Mouse (Mus musculus) kidney, adult 8-10 months (tissue): ENCODE results near the gene Ttc33.
A peak's percentile ranks its signal among the peaks of the same experiment; 100 is the strongest.
"Not testable (repeated sequence)": the region's sequence is repeated elsewhere in the genome, so short reads cannot be mapped to it uniquely, and the experiment has no call there.

ENCODE experiments used
- DNase-seq, 2 experiments: peaks; one replicate each; pipeline ENCODE4 v3.0.0; 2022

Ttc33 gene

DNA sequence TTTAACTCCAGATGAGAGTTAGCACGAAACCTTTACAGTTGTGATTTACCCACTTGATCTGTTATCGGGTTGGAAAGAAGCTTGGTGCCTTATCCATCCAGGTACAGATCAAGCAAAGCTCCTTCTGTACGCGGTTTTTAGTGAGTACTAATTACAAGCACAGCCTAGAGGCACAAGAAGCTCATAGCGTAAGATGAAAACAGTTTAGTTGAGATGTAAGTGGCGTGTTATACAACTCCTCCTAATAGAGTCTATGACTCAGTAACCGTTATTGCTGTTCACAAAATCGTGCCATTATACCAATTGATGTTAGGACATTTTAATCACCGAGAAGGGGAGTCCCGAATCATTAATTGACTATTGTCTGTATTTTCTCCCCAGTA, 959 bp downstream of the Ttc33 start:
- DNase-seq = no peak

DNA sequence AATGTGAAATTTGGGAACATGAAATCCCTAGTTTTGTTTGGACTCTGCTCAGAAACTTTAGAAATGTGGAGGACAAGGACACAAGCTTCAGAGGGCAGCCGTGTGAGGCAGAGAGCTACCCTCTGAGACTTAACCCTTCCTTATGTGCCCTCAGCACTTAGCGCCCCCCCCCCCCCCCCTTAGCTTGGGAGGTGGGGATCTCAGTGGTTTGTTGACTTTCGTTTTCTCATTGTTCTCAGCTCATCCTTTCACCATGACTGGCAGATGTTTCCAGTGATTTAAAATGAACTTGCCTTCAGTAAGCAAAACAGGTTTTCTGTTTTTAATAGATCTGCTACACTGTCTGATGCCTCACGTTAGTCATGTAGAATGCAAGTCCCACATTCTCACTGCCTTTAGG, 1.8 kb downstream of the Ttc33 start:
- no peak for DNase-seq

DNA sequence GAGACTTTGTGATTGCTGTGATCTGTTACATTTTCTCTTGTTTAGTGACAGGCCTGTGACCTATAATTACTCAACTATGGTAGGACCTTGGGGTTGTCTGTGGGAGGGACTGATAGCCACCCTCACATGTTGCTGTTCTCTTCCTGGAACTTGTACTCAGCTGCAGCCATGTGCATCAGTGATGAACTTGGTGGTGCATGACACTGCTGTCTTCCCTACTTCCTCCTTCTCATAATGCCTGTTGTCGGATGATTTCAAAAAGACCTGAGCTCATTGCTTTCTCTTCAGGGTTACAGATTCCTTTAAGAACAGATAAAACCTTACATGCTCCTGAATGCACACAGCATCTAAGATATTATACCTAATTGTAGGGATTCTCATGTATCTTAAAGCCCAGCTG, 2.7 kb downstream of the Ttc33 start:
- DNase-seq = no peak

DNA sequence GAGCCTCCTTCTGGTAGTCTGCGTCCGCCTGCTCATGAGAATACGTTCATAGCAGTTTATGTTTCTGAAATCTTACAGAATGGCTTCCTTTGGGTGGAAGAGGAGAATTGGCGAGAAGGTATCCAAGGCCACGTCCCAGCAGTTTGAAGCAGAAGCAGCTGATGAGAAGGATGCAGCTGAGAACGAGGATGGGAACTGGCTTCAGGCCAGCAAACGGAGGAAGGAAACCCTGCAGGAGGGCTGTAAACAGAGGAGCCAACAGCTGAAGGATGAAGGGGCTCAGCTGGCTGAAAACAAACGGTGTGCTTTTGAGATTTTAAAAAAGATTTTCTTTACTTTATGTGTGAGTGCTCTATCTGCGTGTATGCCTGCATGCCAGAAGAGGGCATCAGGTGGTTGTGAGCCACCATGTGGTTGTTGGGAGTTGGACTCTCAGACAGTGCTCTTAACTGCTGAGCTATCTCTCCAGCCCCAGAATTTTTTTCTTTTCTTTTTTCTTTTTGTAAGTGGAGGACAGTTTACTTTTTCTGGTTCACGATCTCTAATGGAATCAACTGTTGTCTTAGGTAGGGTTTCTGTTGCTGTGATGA, 4.3 kb downstream of the Ttc33 start:
- DNase-seq = no peak

DNA sequence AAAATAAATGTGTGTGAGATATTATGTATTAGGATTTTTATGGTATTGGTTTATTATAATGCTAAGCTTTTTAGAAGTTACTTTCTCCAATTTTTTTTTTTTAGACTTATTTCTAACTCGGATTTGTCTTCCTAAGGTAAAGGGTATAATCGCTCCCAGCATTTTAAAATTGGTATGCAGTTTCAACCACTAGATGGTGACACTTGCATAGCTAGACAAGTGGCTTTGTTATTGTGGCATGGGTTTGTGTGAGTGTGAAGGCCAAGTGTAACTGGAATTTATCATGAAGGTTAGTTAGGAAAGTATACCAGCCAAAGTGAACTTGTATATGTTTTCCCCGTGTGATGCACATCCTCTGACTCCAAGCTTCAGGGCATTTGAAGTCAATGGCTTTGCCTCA, 8.5 kb downstream of the Ttc33 start:
- DNase-seq = peak in 1 of 2 experiments; percentile 31

DNA sequence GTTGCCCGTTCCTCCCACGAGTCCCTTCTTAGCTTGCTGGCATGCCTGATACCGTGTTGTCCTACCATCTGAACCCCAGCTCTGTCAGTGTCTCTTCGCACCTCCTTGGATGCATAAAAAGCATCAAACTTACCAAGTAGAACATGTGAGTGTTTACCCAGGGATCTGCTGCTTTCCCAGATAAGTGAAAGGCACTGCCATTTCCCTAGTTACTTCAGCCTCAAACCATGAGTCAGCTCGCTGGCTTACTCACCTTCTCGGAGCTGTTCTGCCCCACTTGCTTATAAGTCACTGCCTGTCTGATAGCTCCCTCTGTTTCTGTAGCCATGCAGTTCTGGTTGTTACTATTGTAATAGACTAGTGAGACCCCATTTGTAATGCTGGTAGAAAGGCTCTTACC, 9.1 kb downstream of the Ttc33 start:
- DNase-seq = no peak

DNA sequence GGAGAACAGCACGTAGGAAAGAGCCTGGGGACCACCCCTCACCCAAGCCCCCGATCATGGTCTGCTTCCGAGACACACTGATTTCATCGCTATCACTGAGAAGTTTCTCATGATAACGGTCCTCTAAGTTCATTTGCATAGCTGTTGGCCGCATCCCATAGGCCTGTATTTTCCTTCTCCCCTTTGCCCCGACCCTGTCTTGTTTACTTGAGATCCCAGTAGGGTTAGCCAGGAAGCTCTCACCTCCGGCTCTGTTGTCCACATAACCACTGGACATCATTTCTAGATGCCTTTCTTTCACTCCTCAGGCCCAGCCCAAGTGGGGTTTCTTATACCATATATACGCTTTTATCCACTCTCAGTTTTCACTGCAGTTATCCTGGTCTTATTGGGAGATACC, 9.6 kb downstream of the Ttc33 start:
- DNase-seq = peak in 1 of 2 experiments; percentile 24

DNA sequence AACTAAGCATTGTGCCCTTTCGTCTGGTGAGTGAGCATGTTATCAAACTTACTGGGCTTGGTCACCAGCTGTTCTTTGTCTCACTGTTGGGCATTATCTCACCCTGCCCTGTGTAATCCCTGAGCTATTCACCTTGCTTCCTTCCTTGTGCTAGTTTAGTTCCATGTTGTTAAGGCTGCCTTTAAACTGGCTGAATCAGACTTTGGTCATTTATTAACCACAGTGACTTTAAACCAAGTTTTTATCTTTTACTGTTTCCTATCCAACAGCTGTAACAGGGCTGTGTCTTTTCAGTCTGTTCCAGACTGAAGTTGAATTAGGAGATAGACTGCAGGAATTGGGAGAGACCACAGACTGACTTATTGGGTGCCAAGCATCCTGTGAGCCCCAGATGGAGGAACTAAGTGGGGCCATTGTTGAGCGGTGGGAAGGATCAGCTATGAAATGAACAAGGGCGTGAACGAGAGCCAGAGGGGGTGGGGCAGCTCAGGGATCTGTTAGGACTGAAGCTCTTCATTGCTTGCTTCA, 10.7 kb downstream of the Ttc33 start:
- DNase-seq = peak; percentile 33 to 62

DNA sequence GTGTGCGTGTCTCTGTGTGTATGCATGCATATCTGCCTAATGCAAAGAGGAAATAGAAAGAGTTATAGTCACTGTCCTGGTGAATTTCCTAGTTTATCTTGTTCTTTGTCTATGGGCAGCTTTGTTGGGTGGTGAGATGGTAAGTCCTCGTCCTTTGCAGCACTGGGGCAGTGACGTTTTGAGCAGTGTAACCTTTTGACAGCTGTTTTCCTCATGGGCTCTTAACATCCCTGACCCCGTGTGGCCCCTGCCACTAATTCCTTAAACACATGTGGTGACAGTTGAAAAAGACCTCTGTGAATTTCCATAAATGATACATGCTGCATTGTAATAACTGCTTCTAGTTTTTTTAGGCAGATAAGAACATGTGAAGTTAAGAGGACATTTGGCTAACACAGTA, 11.4 kb downstream of the Ttc33 start:
- no peak for DNase-seq

DNA sequence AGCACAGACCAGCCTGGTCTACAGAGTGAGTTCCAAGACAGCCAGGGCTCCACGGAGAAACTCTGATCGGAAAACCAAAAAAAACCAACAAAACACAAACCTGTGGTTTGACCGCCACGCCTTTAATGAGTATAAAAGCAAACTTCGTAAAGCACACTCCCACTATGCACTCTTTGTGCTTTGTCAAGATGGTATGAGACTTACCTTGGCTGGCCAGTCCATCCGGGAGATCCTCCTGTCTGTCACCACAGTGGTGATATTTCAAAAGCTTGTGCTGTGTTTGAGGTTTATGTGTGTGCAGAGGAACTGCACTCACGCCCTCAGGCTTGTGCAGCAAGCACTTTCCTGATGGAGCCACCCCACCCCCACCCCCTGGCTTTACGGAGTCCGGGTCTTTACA, 19.9 kb downstream of the Ttc33 start:
- no peak for DNase-seq

DNA sequence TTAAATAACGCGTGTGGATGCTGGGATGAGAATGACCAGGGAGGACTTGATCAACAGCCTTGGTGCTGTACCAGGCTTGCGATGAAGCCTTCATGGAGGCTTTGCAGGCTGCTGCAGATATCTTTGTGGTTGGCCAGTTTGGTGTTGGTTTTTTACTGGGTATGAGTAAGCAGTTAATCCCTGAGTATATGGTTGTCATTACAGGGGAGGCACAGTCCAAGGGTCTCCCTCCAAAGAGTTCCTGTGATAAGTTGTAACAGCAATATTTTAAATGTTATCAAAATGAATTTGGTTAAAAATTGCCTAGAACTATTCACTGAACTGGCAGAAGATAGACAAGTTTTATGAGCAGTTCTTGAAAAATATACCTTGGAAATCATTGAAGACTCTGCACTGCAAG, 23.8 kb downstream of the Ttc33 start:
- DNase-seq = no peak

DNA sequence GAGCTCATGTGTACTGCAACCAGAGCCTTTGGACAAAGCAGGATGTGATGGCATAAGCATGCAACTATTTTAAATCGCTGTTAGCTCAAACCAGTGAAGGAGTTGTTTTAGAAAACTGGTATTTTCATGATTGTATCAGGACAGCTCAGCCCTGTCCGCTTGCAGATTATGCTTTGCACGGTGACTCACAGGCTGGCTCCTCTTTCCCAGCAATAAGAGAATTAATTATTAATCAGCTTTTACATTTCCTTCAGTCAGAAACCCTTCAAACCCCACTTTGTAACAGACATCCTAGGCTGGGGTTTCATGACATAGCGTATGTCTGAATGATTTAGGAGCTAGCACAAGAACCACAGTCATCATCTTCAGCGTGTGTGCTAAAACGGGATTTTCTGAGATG, 35.2 kb downstream of the Ttc33 start:
- DNase-seq = no peak

DNA sequence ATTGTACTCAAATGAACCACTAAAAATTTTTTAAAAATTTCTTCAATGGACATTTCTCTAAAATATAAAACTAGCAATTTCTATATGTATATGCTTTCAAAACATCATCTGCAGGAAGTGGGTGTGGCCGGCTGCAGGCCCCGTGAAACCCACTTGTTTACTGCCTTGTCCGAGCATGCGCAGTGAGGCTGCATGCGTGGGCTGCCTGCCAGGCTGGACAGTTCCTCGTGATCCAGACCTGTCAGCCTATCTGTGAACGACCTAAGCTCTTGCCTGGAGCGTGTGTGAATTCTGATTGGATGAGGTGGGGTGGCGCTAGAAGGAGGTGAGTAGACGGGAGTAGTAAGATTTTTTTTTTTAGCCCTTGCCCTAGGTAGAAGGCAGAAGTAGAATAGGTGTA, 45.4 kb downstream of the Ttc33 start:
- not testable (repeated sequence) for DNase-seq

DNA sequence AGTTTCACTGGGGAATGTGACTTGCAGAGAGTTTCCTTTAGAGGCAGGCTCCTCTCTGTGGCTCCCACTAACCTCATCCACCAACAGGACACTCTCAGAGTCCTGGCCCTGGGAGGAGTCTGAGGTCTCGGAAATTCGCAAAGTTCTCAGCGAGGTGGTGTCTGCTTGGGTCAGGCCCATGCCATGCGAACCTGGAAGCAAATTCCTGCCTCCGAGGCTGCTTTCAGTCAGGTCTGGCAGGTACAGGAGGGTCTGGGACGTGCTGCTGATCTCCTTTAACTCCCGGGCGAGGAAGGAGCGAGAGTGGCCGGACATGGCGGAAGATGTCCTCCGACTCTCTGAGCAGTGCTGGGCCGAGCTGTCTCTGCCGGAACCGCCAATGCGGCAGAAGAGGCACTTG, 49.3 kb downstream of the Ttc33 start:
- DNase-seq = no peak

DNA sequence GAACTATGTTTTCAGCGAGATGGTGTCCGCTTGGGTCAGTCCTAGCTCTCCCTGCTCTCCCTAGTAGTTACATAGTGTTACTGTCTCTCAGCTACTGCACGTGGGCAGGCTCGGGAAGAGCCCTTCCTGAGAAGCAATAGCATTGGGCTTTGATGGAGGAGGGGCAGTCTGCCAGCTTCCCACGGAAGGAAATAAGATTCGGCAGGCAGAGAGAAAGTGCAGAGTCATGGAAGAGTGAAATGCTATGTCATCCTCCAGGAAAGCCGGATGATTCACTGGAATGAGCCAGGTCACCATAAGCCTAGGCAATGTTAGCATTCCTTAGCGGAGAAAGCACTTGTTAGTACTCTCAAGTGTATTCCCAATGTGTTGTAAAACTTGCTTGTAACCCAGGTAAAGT, 50.2 kb downstream of the Ttc33 start:
- DNase-seq = peak; percentile 22 to 33

DNA sequence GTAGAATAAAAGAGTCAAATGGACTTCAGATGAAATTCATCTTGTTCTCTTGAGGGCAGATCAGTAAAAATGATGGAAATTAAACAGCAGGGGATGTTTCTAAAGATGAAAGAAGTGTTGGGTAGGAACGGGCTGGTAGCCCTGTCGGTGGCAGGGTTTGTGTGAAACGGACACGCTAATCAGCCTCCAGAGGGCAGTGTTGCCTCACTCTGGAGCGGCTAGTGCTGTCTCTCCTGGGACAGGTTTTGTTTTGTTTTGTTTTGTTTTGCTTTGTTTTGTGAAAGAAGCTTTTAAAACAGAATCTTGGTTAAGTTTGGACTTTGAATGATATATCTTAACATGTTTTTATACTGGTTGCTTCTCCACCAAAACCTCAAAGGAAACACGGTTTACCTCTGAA, 51.2 kb downstream of the Ttc33 start:
- DNase-seq = peak; percentile 45 to 73

DNA sequence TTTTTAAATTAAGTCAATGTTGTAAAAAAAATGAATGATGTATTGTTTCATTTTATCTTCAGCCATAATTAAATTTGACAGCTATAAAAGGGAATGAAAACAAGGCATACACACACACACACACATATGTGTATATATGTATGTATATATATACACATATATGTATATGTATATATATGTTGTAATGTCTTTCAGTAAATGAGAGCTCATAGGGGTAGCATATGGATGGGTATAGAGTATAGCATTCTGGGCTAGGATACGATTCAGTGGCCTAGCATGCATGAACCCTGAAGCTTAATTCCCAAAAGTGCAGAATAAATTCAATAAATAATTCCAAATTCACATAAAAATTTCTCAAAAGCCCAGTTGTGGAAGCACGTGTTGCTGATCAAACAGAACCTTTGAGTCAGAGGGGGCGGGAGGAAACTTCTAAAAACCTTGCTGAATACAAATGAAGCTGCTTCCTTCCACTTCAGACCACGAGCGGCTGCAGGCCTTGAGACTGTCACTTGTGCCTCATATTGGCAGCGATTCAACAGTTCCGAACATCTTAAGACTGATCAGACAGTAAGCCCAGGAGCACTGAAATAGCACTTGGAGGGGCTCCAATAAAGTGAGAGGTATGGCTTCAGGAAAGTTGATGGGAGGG, 51.8 kb downstream of the Ttc33 start:
- no peak for DNase-seq

DNA sequence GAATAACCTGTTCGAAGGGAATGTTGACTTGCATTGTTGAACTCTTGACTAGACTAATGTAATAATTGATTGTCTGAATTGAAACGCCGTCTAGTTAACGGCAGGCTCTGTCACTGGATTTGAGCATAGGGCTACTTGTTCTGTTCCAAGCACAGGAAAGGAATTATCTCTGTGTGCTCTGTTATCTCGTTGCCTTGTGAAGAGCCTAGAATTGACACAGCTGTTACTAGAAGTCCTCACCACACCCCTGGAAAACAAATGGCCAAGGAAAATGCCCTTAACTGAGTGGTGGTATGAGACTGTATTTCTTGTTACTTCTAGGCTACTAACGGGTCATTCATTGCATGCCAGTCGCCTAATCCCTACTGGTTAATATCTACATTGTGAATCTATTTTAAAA, 52.7 kb downstream of the Ttc33 start:
- DNase-seq = no peak

DNA sequence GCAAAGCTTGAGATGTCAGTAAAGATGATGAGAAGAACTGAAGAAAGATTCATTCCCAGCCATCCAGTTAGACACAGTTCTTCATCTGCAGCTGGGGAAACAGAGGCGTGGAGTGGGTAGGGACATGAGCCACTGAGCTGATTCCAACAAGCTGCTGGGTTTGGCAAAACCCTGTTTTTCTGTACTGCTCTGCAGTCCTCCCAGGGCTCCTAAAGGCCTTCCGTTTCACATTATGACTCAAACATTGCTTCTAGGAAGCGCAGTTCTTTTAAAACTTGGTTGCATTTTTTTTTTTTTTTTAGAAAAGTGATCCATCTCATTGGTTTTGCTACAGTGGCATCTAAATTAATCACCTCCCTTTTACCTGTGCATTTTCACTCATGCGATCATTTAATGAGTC, 53.2 kb downstream of the Ttc33 start:
- DNase-seq = no peak

DNA sequence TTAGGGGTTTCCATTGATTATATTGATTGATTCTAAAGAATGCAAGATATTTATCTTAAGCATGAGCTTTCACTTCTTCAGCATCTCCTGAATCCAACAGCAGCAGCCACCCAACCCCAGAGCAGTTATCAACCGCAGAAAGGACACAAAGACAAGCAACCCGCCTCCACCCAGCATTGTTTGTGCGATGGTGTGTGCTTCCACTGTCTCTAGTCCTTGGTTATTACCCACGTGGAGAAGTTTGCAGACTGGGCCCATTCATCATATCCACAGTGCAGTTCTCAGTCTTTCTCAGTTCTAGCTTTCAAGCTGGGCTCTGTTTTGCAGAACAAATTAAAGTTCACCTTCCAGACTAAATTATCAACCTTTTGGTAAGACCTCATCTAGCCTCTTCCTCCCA, 54.0 kb downstream of the Ttc33 start:
- no peak for DNase-seq

DNA sequence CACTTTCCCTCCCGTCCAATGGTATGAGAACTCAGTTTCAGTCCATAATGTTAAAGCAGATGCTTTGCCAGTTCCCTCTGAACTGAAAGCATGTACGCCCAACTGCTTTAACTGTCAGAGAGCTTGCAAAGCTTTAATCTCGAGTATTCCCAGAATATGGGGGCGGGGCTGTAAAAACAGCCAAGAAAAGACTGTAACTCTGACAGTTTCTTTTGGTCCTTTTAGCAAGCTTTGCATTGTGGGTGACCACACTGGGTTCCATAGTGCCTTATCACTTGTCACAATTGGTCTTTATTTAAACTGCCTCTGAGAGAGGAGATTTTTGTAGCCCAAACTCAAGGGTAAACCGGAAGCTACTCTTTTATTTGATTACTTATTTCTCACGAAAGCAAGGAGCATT, 54.6 kb downstream of the Ttc33 start:
- no peak for DNase-seq

DNA sequence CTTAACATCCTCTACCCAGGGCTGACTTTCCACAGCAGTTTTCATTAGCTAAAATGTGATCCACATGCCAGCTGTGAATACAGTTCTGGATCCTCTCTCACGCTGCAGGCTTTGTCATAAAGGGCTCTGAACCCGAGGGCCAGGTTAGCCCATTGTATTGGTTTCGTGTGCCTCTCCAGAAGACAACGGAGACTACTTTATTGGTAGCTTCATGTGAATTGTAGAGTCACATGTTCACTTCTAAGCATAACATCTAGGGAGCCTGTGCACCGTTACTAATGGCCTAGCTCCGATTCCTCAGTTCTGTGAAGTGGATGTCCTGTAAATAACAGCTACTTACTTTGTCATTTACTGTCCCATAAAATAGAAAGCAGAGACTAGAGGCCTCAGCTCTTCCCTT, 55.0 kb downstream of the Ttc33 start:
- DNase-seq = no peak

DNA sequence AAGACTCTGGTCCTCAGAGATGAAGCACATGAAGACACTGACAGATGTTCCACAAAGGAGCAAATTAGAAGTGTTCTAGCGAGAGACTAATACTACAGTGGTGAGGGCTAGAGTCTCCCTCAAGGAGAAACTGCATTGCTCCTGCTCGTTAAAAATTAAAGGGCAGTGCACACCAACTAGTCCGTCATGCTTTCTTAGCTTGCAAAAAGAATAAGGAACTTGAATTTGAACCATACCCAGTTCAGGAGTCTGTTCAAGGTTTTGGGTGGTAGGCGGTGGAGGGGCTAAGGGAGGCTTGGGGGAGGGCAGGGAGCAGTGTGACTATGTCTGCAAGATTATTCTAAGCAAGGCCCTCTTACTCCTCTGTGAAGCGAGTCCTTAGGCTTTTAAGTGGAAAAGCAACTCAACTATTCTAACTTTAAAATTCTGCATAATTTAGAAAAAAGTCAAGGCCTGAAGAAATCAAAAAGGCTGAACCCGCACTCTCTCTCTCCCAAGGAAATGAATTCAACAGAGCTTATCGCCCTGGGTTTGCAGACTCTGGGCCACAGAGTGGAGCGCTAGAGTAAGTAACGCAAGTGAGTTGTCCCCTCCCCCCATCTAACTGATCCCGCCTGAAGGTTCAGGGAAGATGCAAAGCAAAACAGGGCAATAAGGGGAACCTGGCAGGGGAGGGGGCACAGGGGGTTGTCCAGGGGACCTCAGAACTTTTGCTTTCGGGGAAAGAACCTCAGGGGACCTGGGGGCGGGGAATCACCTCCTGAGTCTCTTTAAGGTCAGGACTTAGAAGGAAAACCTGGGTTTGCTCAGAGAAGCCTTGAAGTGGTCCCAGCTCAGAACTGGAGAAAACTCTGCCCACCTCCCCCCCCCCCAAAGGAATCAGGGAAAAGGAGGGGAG, 56.2 kb downstream of the Ttc33 start:
- no peak for DNase-seq
